Mouse (Mus musculus) ES-E14 (cell line): ENCODE results near the gene Ppp1r10.
A peak's percentile ranks its signal among the peaks of the same experiment; 100 is the strongest.

Source experiments
- CHD2 ChIP-seq: IDR thresholded peaks from 2 replicates; pipeline ENCODE4 v1.6.1; 2014; ENCODE audit warnings: mild to moderate bottlenecking, low read depth, low read length, inconsistent platforms
- HCFC1 ChIP-seq: IDR thresholded peaks from 2 replicates; pipeline ENCODE4 v1.6.1; 2012; ENCODE audit warnings: low read length, inconsistent platforms, borderline replicate concordance; ENCODE audit not compliant: insufficient read depth
- MAFK ChIP-seq: IDR thresholded peaks from 2 replicates; pipeline ENCODE4 v1.6.1; 2014; ENCODE audit warnings: mild to moderate bottlenecking, low read depth, low read length, inconsistent platforms; ENCODE audit not compliant: insufficient read depth
- ZC3H11A ChIP-seq: IDR thresholded peaks from 2 replicates; pipeline ENCODE4 v1.6.1; 2012; ENCODE audit warnings: low read depth, mild to moderate bottlenecking, inconsistent platforms, low read length, borderline replicate concordance
- ZNF384 ChIP-seq: IDR thresholded peaks from 2 replicates; pipeline ENCODE4 v1.6.1; 2012; ENCODE audit warnings: low read depth, low read length, inconsistent platforms

- no peak for TF ChIP-seq CHD2
- no peak for TF ChIP-seq HCFC1
- peak; percentile 53; the same call in 1 of the 2 replicates for TF ChIP-seq ZC3H11A
- TF ChIP-seq MAFK = peak; percentile 46; the same call in 1 of the 2 replicates
- no peak for TF ChIP-seq ZNF384
Measured at GRCm38 (mm10) chr17:35870884-35871696, 45.1 kb upstream of the Ppp1r10 start.
